Mouse (Mus musculus) CD8-positive naive resting alpha-beta T cell, adult 2 months (primary cell): ENCODE measurements around the gene Col27a1.

Source experiments
- DNase-seq, 2 experiments: peaks; one replicate each; pipeline ENCODE4 v3.0.0; 2022; ENCODE audit warnings: low read depth in 2 of 2, low spot score in 2 of 2

The Col27a1 gene

GRCm38 (mm10) chr4:63222246-63222645 is 8.4 kb downstream of the Col27a1 start:
- DNase-seq: no peak

GRCm38 (mm10) chr4:63225373-63225772 is 11.6 kb downstream of the Col27a1 start:
- DNase-seq: no peak

DNA sequence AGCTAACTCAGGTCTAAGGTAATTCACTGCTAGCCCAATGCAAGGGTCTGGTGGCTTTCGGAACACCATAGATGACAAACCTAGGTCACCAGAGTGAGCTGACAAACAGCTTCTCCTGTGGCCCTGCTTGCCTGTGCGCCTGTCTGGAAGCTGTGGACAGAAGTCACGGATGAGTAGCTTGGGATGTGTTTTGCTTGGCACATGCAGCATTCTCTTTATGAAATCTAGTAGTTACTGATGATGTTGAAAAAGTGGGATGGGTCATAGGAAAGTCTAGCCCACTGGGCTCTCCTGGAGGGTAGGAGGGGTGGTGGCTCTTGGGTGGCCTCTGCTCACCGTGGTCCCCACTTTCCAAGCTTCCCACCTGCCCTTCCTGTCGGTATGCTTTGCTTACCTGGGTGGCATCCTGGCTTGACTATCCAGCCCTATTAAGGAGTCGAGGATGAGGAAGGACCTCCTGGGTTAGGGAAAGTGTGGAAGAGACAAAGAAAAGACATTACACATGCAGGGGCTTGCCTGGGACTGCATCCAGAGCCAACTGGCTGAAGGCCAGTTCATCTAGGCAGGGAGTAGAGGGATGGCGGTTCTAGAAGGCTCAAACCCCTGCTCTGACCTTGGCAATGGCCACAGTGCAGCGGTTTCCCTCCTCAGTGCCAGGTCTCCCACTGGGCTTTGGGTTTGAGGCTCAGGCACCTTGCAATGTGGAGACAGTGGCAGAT is 12.5 kb downstream of the Col27a1 start:
- DNase-seq: no peak

- DNase-seq: no peak
Measured at GRCm38 (mm10) chr4:63226883-63227235, 13.1 kb downstream of the Col27a1 start.

DNA sequence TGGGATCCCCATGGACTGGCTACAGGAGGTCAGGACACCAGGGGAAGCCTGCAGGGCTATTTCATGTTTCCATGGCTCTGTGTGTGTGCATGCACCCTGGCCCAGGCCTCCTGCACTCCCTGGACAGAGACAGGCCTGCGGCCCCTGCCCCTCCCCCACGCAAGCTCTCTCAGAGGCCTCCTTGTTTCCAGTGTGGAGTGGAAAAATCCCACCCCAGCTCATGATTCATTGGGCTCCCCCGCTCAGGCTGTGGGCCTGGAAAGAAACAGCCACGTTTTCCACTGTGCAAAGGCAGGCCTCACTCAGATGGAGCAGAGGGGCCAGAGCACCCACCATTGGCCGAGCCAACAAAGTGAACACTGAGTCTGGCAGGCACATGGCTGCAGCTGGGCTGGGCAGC is 15.1 kb downstream of the Col27a1 start:
- DNase-seq: no peak

DNA sequence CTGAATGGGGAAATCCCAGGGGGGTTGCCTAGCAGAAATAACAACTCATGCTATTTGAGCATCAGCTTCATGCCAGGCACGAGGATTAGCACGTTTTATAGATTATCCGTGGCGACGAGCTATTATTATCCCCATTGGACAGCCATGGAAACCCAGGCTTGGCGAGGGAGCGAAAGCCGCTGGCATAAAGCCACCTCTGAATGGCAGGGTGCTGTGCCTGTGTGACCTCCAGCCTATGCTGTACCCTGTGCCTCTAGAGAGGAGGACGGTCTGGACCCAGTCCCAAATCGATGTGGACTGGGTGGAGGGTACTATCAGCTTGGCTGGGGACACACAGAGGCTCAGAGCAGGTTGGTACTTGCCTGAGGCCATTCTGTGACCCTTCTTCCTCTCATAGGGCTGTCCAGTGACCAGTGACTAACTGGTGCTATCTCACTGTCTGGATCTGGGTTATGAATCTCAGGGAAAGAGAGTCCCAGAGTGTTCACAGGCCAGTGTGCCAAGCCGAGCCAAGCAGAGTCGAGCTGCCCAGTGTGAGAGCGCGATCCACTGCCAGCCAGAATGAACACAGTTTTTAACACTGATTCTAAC is 16.3 kb downstream of the Col27a1 start:
- DNase-seq: no peak

GRCm38 (mm10) chr4:63231121-63231520 is 17.3 kb downstream of the Col27a1 start:
- DNase-seq: no peak

GRCm38 (mm10) chr4:63232542-63233020 is 18.8 kb downstream of the Col27a1 start:
- DNase-seq: no peak

GRCm38 (mm10) chr4:63233557-63234452 is 20.0 kb downstream of the Col27a1 start:
- no peak for DNase-seq

- DNase-seq: no peak
Measured at GRCm38 (mm10) chr4:63234852-63235251, 21.0 kb downstream of the Col27a1 start.

- DNase-seq: no peak
Measured at GRCm38 (mm10) chr4:63236235-63236634, 22.4 kb downstream of the Col27a1 start.

DNA sequence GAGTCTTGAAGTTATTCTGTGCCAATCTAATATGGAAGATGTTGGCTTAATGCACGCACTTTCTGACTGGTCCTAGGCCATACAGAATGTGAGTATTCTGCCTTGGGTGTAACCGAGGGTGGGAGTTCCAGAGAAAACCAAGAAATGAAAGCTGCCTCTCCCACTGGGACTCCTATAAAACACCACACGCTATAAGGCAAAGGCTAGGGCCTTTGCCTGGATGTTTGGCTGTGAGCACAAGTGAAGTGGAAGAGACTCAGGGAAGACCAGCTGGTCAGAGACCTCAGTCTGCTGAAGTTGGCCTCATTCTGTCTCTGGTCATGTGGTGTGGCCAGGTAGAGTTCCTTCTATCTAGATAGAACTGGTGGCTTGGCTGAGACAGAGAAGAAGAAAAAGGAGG is 23.4 kb downstream of the Col27a1 start:
- no peak for DNase-seq

DNA sequence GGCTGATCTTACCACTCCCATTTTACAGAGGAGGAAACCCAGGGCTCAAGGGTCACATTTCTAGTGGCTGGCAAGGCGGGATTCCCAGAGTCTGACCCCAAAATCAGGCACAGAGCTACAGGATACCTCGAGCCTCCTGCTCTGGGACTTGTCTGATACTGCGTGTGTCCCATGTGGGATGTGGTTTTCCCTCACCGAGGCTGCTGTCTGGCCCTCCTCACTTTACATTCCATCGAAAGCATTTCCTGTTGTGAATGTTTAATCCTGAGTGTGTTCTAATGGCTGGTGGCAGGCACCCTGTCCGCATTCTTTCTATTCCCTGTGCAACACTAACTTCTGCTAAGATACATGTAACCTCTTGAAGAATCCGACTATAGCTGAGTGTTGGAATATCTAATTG is 24.3 kb downstream of the Col27a1 start:
- DNase-seq: no peak

- no peak for DNase-seq
Measured at GRCm38 (mm10) chr4:63238722-63239121, 24.9 kb downstream of the Col27a1 start.

- no peak for DNase-seq
Measured at GRCm38 (mm10) chr4:63241031-63241430, 27.2 kb downstream of the Col27a1 start.

- no peak for DNase-seq
Measured at GRCm38 (mm10) chr4:63247991-63248390, 34.2 kb downstream of the Col27a1 start.

- DNase-seq: no peak
Measured at GRCm38 (mm10) chr4:63248951-63249350, 35.1 kb downstream of the Col27a1 start.

- no peak for DNase-seq
Measured at GRCm38 (mm10) chr4:63251760-63252159, 38.0 kb downstream of the Col27a1 start.

DNA sequence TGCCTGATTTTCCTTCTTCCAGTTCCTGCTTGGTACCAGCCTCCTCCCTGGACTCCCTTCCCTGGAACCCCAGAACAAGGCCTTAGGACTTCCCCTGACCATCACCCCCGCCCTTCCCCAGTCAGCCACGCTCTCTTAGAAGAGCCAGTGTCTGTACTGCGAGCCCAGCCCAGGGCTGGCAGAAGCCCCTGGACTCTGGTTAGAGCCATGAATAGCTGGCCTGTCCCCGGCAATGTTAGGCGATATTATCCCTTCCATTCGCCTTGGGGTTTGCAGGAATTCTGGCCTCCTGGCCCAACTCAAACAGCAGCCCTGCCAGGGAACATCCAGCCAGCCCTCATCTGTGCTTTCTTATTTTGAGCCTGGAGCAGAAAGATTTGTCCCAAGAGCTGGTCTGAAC is 39.9 kb downstream of the Col27a1 start:
- no peak for DNase-seq

- DNase-seq: no peak
Measured at GRCm38 (mm10) chr4:63254151-63254550, 40.3 kb downstream of the Col27a1 start.

DNA sequence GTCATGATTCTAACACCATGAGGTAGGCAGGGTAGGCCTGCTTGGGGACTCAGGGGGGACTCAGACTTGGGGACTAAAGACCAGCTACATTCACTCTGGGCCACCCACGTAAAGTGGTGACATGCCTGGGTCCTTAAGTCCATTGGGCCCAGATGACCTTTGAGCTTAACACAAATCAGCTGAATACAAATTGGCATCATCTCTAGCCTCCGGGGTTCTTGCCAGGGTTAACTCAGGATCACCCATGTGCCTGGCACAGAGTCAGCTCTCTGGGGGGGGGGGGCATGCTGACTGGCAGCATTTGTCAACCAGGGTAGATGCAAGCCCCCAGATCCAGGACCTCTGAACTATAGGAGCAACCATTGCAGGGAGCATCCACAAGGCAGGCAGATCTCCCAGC is 42.6 kb downstream of the Col27a1 start:
- no peak for DNase-seq

DNA sequence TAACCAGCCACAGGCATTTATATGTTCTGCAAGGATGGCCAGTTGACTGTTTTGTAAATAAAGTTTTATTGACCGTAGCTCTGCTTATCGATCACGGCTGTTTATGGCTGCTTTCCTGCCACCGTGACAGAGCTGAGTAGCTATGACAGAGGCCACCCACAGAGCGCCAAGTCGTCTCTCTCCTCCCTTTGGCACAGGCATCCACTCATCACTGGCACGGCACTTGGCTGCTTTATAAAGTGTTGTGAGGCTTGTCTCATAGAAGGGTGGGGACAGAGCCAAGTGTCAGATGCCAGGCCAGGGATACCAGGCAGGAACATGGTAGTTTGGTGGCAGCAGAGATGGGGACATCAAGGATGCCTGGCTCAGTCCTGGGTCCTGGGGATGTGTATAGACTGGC is 43.5 kb downstream of the Col27a1 start:
- DNase-seq: no peak
